Mouse (Mus musculus): ENCODE data around the gene Tbl1xr1.

Tbl1xr1 gene

GRCm38 (mm10) chr3:22076561-22076935 lies at the start of gene Tbl1xr1:
Gene Tbl1xr1 (plus strand): TSS chr3:22076652.
- peak; percentile 86 for DNase-seq (ENCODE audit: low spot score)

- DNase-seq (ENCODE audit: low spot score) = no peak
Measured at GRCm38 (mm10) chr3:22038004-22038403, 38.4 kb upstream of the Tbl1xr1 start.

GRCm38 (mm10) chr3:22039036-22039795 lies 37.2 kb upstream of the Tbl1xr1 start:
- no peak for DNase-seq (ENCODE audit: low spot score)

GRCm38 (mm10) chr3:22040627-22041026 lies 35.8 kb upstream of the Tbl1xr1 start:
- no peak for DNase-seq (ENCODE audit: low spot score)

DNA sequence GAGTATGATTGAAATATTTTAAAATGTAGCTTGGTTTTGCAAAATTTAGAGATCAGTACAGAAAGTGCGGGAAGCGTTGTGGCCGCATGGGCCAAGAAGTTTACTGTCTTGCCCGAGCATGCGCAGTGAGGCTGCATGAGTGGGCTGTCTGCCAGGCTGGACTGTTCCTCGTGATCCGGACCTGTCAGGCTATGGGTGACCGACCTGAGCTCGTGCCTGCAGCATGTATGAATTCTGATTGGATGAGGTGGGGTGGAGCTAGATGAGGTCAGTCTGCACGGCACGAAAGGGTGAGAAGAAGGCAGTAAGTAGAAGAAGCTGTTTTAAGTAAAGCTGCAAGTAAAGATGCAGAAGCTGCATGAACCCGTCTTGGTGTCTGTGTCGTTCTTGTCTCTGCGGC lies 29.2 kb upstream of the Tbl1xr1 start:
- DNase-seq (ENCODE audit: low spot score) = no peak

- no peak for DNase-seq (ENCODE audit: low spot score)
Measured at GRCm38 (mm10) chr3:22056664-22057328, 19.7 kb upstream of the Tbl1xr1 start.

DNA sequence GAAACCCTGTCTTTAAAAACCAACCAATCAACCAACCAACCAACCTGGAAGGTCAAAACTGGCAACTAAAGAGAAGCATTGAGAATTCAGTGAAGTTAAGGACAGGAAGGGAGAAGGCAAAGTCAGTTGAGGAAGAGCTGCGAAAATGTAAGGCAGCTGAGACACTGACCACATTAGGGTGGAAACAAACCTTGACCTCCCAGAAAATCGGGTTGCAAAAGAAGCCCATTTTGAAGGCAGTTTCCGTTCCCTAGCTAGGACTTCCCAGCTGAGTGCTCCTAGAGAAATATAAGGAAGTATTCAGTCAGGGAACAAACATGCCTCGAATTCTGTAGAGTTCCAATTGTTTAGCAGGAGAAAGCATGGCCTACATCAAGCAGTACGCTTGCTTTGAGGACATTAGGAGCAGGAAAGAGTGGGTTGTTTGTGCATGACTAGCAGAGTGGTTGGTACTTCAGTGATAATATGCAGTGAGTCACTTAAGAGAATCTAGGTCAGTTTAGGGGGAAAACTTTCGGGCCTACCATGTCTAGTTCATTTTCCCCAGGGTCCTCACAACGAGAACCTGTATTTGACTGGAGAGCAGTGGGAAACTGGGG lies 18.1 kb upstream of the Tbl1xr1 start:
- no peak for DNase-seq (ENCODE audit: low spot score)

GRCm38 (mm10) chr3:22061163-22061562 lies 15.3 kb upstream of the Tbl1xr1 start:
- no peak for DNase-seq (ENCODE audit: low spot score)

- no peak for DNase-seq (ENCODE audit: low spot score)
Measured at GRCm38 (mm10) chr3:22068621-22069020, 7.8 kb upstream of the Tbl1xr1 start.

DNA sequence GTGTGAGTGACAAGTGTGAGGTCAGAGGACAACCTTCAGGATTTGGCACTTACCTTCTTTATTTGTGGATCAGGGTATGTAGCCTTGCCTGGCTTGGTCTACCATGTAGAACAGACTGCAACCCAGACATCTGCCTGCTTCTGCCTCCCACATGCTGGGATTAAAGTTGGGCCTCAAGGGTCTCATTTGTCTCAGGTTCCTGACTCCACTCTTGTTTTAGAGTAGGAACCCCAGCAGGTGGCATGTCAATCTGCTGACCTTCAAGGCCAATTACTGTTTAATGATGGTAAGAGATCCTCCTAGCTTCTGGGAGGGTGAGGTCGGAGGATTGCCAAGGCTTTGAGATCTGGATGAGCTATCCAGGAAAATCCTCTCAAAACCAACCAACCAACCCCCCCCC lies 2.5 kb upstream of the Tbl1xr1 start:
- DNase-seq (ENCODE audit: low spot score) = no peak

GRCm38 (mm10) chr3:22074591-22075294 lies 1.7 kb upstream of the Tbl1xr1 start:
- DNase-seq (ENCODE audit: low spot score) = no peak

GRCm38 (mm10) chr3:22075517-22075886 lies 950 bp upstream of the Tbl1xr1 start:
- DNase-seq (ENCODE audit: low spot score) = no peak

- DNase-seq (ENCODE audit: low spot score) = peak; percentile 75
Measured at GRCm38 (mm10) chr3:22075887-22076560, 428 bp upstream of the Tbl1xr1 start.

- no peak for DNase-seq (ENCODE audit: low spot score)
Measured at GRCm38 (mm10) chr3:22076936-22077656, 644 bp downstream of the Tbl1xr1 start.

DNA sequence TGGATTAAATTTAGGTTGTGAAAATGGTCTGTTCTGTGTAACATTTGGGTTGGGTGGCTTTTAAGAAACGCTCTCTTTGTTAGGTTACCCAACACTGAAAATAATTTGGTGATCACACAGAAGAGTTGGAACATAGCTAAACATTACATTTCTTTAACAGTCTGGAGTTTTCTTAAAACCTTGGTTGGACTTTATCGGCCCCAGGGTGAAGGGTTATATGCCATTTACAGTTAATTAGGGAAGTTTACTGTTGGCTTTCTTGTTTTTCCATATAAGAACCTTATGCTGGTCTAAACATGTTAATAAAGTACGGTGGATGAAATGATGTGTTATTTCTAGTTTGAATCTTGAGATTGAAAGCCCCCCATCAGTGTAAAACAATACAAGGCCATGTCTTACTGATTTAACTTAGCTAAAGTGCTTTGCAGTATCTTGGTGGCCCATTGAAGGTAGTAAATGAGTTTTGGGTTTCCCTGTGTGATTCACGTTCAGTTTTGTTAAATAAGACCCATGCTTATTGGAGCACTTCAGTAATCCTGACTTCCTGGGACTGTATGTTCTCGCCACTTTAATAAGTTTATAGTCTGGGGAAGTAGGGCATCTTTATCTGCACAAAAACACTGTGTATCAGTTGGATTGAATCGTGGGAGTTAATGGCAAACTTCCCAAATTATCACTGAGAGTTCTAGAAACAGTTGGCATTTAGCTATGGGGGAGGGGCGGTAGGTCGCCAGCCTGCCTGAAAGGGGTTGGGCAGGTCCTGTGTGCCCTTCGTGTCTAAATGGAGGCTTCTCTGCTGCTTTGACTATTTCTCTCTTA lies 1.4 kb downstream of the Tbl1xr1 start:
- no peak for DNase-seq (ENCODE audit: low spot score)

DNA sequence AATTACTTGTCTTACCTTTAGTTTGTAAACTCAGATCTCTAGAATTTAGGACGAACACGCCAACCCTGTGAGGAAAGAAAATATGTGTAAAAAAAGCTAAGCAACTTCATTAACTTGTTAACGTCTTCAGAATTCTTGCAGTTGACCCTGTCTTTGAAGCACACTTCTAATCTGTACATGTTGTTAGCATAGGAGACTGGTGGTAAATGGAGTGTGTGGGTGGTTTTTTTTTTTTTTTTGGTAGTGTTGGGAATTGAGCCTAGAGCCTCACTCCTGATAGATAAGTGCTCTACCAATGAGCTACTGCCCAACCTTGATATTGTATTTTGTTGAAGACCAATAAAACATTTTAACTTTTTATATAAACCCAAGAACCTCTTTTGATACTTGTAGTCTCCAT lies 2.1 kb downstream of the Tbl1xr1 start:
- DNase-seq (ENCODE audit: low spot score) = no peak

DNA sequence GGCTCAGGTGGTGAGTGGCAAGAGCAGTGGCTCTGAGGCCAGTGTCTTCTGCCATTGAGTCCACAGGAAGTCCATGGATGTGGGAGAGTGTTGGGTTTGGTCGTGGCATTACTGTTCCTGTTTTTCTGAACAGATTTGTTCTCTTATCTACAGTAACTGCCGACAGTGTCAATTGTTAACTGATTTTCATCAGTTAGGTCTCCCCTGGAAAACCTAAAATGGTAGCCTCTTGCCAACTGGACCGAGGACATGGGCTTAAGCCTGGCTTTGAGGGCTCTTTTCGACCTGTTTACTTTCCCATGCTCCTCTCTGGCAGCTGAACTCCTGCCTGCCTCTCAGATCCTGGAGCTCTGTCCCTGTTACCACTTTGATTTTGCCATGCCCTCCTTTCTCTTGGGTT lies 5.4 kb downstream of the Tbl1xr1 start:
- DNase-seq (ENCODE audit: low spot score) = no peak

DNA sequence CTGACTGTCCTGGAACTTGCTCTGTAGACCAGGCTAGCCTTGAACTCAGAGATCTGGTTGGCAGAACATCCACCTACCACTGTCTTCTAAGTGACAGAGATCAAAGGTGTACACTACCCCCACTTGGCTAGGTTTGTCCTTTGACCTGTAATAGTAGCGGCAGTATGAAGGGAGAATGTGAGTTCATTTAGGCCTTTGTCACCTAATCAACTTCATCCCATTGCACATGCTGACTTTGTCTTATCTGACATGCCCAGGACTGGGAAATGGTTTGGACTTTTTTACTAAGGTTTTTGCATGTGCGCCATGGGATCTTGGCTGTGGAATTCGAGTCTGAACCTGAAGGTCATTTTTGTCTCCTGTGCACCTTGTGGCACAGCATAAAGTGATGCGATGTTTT lies 6.4 kb downstream of the Tbl1xr1 start:
- DNase-seq (ENCODE audit: low spot score) = no peak

DNA sequence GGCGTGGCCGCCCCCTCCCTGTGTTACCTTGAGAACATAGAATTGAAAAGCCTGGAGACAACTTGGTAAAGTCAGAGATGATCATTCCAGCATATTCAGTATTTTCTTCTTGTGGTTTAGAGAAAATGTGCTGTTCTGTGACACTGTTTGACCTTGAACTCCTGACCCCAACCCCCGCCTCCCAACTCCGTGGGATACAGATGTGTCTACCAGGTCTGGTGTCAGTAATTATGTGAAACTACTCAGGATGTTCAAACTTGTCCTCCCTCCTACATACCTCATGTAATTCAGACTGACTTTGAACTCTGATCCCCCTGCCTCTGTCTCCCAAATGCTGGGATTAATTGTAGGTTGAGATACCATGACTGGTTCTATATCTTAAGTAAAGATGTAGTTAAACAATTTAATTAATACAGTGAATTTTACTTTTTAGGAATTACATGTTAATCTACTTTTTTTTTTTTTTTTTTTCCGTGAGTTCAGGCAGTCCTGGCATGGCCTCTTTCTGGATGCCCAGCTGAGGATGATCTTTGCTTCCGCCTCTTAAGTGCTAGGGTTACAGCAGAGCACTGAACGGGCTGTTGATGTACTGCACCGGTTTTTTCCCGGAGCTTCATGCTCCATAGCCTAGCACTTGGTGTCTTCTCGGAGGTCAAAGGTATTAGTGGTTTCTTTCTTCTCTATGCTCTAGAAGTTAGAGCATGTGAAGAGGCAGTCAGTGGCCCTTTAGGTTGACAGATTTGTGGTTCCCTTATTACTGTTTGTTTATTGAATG lies 8.0 kb downstream of the Tbl1xr1 start:
- no peak for DNase-seq (ENCODE audit: low spot score)

- DNase-seq (ENCODE audit: low spot score) = no peak
Measured at GRCm38 (mm10) chr3:22089825-22090224, 13.4 kb downstream of the Tbl1xr1 start.

All from left cerebral cortex, adult 11 months (tissue).